Mouse (Mus musculus): Measurements from ENCODE around the gene Gfi1b. TPM values are rescaled to one million over a fixed set of nuclear protein-coding genes. Genes with fewer than 3 reads are reported as not detected.

Gene Gfi1b
- polyA plus RNA-seq, 1 experiment from 2014 or later = 0.43 TPM

GRCm38 (mm10) chr2:28613599-28613998 is 8.2 kb downstream of the Gfi1b start:
- Histone ChIP-seq H3K27ac (replicated peaks in 1 of 2; ENCODE audit: control insufficient read depth in 1 of 2, insufficient read depth in 1 of 2, low read depth in 2 of 2, low read length in 2 of 2) (no peak overlapping the region), H3K27me3 (ENCODE audit: control insufficient read depth, insufficient read depth, low read length) (no peaks in the 10 kb centered on the region), H3K9me3 (ENCODE audit: control insufficient read depth, low read length) (no peaks in the 10 kb centered on the region), H3K4me3 (ENCODE audit: control insufficient read depth in 1 of 2, insufficient read depth in 1 of 2, low read depth in 1 of 2, low read length in 2 of 2) (no peak overlapping the region), H3K4me2 (ENCODE audit: low read length) (no peak overlapping the region), H3K9ac (ENCODE audit: low read length) (no peak overlapping the region), H3K4me1 (ENCODE audit: control insufficient read depth in 2 of 2, insufficient read depth in 2 of 2, low read length in 2 of 2) (peaks cover 7 to 8% of the 10 kb centered on the region in 2 experiments; a peak in 2 of 4 replicates), H3K36me3 (ENCODE audit: control insufficient read depth, insufficient read depth, low read length) (no peaks in the 10 kb centered on the region)
- no peak for ATAC-seq (ENCODE audit: insufficient number of reproducible peaks, insufficient read depth, low FRiP score, low read depth)
- 90% methylated on average over 10 of the region's 10 CpGs for WGBS

GRCm38 (mm10) chr2:28612436-28613063 is 9.2 kb downstream of the Gfi1b start:
- H3K27me3 ChIP-seq (ENCODE audit: control insufficient read depth, insufficient read depth, low read length) = no peaks in the 10 kb centered on the region
- 67% methylated on average over 10 of the region's 10 CpGs for WGBS
- no peak overlapping the region for H3K4me2 ChIP-seq (ENCODE audit: low read length)
- H3K9me3 ChIP-seq (ENCODE audit: control insufficient read depth, low read length) = no peaks in the 10 kb centered on the region
- H3K27ac ChIP-seq (replicated peaks in 1 of 2; ENCODE audit: control insufficient read depth in 1 of 2, insufficient read depth in 1 of 2, low read depth in 2 of 2, low read length in 2 of 2) = no peak overlapping the region
- peaks cover 7 to 8% of the 10 kb centered on the region in 2 experiments; a peak in 2 of 4 replicates for H3K4me1 ChIP-seq (ENCODE audit: control insufficient read depth in 2 of 2, insufficient read depth in 2 of 2, low read length in 2 of 2)
- ATAC-seq (ENCODE audit: insufficient number of reproducible peaks, insufficient read depth, low FRiP score, low read depth) = no peak
- H3K4me3 ChIP-seq (ENCODE audit: control insufficient read depth in 1 of 2, insufficient read depth in 1 of 2, low read depth in 1 of 2, low read length in 2 of 2) = no peak overlapping the region
- H3K36me3 ChIP-seq (ENCODE audit: control insufficient read depth, insufficient read depth, low read length) = no peaks in the 10 kb centered on the region
- H3K9ac ChIP-seq (ENCODE audit: low read length) = no peak overlapping the region

- Histone ChIP-seq H3K36me3 (ENCODE audit: control insufficient read depth, insufficient read depth, low read length) (no peaks in the 10 kb centered on the region), H3K27ac (replicated peaks in 1 of 2; ENCODE audit: control insufficient read depth in 1 of 2, insufficient read depth in 1 of 2, low read depth in 2 of 2, low read length in 2 of 2) (no peak overlapping the region), H3K27me3 (ENCODE audit: control insufficient read depth, insufficient read depth, low read length) (no peaks in the 10 kb centered on the region), H3K9ac (ENCODE audit: low read length) (no peak overlapping the region), H3K4me2 (ENCODE audit: low read length) (no peak overlapping the region), H3K4me3 (ENCODE audit: control insufficient read depth in 1 of 2, insufficient read depth in 1 of 2, low read depth in 1 of 2, low read length in 2 of 2) (no peak overlapping the region), H3K9me3 (ENCODE audit: control insufficient read depth, low read length) (no peaks in the 10 kb centered on the region), H3K4me1 (ENCODE audit: control insufficient read depth in 2 of 2, insufficient read depth in 2 of 2, low read length in 2 of 2) (no peaks in the 10 kb centered on the region)
- WGBS = 88% methylated on average over 17 of the region's 17 CpGs
- ATAC-seq (ENCODE audit: insufficient number of reproducible peaks, insufficient read depth, low FRiP score, low read depth) = no peak
Observed at GRCm38 (mm10) chr2:28611407-28611787, 10.4 kb downstream of the Gfi1b start.

GRCm38 (mm10) chr2:28610716-28611406 is 10.9 kb downstream of the Gfi1b start:
- Histone ChIP-seq H3K9ac (ENCODE audit: low read length) (no peak overlapping the region), H3K9me3 (ENCODE audit: control insufficient read depth, low read length) (no peaks in the 10 kb centered on the region), H3K27ac (replicated peaks in 1 of 2; ENCODE audit: control insufficient read depth in 1 of 2, insufficient read depth in 1 of 2, low read depth in 2 of 2, low read length in 2 of 2) (no peak overlapping the region), H3K4me3 (ENCODE audit: control insufficient read depth in 1 of 2, insufficient read depth in 1 of 2, low read depth in 1 of 2, low read length in 2 of 2) (no peak overlapping the region), H3K36me3 (ENCODE audit: control insufficient read depth, insufficient read depth, low read length) (no peaks in the 10 kb centered on the region), H3K4me2 (ENCODE audit: low read length) (no peak overlapping the region), H3K27me3 (ENCODE audit: control insufficient read depth, insufficient read depth, low read length) (no peaks in the 10 kb centered on the region), H3K4me1 (ENCODE audit: control insufficient read depth in 2 of 2, insufficient read depth in 2 of 2, low read length in 2 of 2) (no peaks in the 10 kb centered on the region)
- ATAC-seq (ENCODE audit: insufficient number of reproducible peaks, insufficient read depth, low FRiP score, low read depth) = no peak
- 84% methylated on average over 12 of the region's 12 CpGs for WGBS

GRCm38 (mm10) chr2:28609851-28610250 is 11.9 kb downstream of the Gfi1b start:
- H3K9ac ChIP-seq (ENCODE audit: low read length) = no peak overlapping the region
- H3K27me3 ChIP-seq (ENCODE audit: control insufficient read depth, insufficient read depth, low read length) = no peaks in the 10 kb centered on the region
- H3K4me1 ChIP-seq (ENCODE audit: control insufficient read depth in 2 of 2, insufficient read depth in 2 of 2, low read length in 2 of 2) = no peaks in the 10 kb centered on the region
- 81% methylated on average over 10 of the region's 10 CpGs for WGBS
- no peak for ATAC-seq (ENCODE audit: insufficient number of reproducible peaks, insufficient read depth, low FRiP score, low read depth)
- H3K4me3 ChIP-seq (ENCODE audit: control insufficient read depth in 1 of 2, insufficient read depth in 1 of 2, low read depth in 1 of 2, low read length in 2 of 2) = no peak overlapping the region
- no peak overlapping the region for H3K27ac ChIP-seq (replicated peaks in 1 of 2; ENCODE audit: control insufficient read depth in 1 of 2, insufficient read depth in 1 of 2, low read depth in 2 of 2, low read length in 2 of 2)
- no peaks in the 10 kb centered on the region for H3K9me3 ChIP-seq (ENCODE audit: control insufficient read depth, low read length)
- no peaks in the 10 kb centered on the region for H3K36me3 ChIP-seq (ENCODE audit: control insufficient read depth, insufficient read depth, low read length)
- no peak overlapping the region for H3K4me2 ChIP-seq (ENCODE audit: low read length)

- no peak for ATAC-seq (ENCODE audit: insufficient number of reproducible peaks, insufficient read depth, low FRiP score, low read depth)
- no peak overlapping the region for H3K9ac ChIP-seq (ENCODE audit: low read length)
- no peaks in the 10 kb centered on the region for H3K36me3 ChIP-seq (ENCODE audit: control insufficient read depth, insufficient read depth, low read length)
- WGBS = 47% methylated on average over 10 of the region's 10 CpGs
- peaks cover under 1 to 1% of the 10 kb centered on the region in 2 experiments for H3K4me1 ChIP-seq (ENCODE audit: control insufficient read depth in 2 of 2, insufficient read depth in 2 of 2, low read length in 2 of 2)
- H3K27me3 ChIP-seq (ENCODE audit: control insufficient read depth, insufficient read depth, low read length) = no peaks in the 10 kb centered on the region
- no peak overlapping the region for H3K4me2 ChIP-seq (ENCODE audit: low read length)
- no peak overlapping the region for H3K27ac ChIP-seq (replicated peaks in 1 of 2; ENCODE audit: control insufficient read depth in 1 of 2, insufficient read depth in 1 of 2, low read depth in 2 of 2, low read length in 2 of 2)
- no peak overlapping the region for H3K4me3 ChIP-seq (ENCODE audit: control insufficient read depth in 1 of 2, insufficient read depth in 1 of 2, low read depth in 1 of 2, low read length in 2 of 2)
- H3K9me3 ChIP-seq (ENCODE audit: control insufficient read depth, low read length) = no peaks in the 10 kb centered on the region
Observed at GRCm38 (mm10) chr2:28607341-28608165, 14.2 kb downstream of the Gfi1b start.

- H3K27me3 ChIP-seq (ENCODE audit: control insufficient read depth, insufficient read depth, low read length) = no peaks in the 10 kb centered on the region
- H3K9me3 ChIP-seq (ENCODE audit: control insufficient read depth, low read length) = no peaks in the 10 kb centered on the region
- peaks cover 9% of the 10 kb centered on the region in 2 experiments for H3K4me1 ChIP-seq (ENCODE audit: control insufficient read depth in 2 of 2, insufficient read depth in 2 of 2, low read length in 2 of 2)
- no peak overlapping the region for H3K4me3 ChIP-seq (ENCODE audit: control insufficient read depth in 1 of 2, insufficient read depth in 1 of 2, low read depth in 1 of 2, low read length in 2 of 2)
- H3K27ac ChIP-seq (replicated peaks in 1 of 2; ENCODE audit: control insufficient read depth in 1 of 2, insufficient read depth in 1 of 2, low read depth in 2 of 2, low read length in 2 of 2) = no peak overlapping the region
- H3K9ac ChIP-seq (ENCODE audit: low read length) = no peak overlapping the region
- ATAC-seq (ENCODE audit: insufficient number of reproducible peaks, insufficient read depth, low FRiP score, low read depth) = no peak
- WGBS = 60% methylated on average over 8 of the region's 8 CpGs
- no peak overlapping the region for H3K4me2 ChIP-seq (ENCODE audit: low read length)
- no peaks in the 10 kb centered on the region for H3K36me3 ChIP-seq (ENCODE audit: control insufficient read depth, insufficient read depth, low read length)
Observed at GRCm38 (mm10) chr2:28606601-28607340, 15.0 kb downstream of the Gfi1b start.
